Mouse (Mus musculus): Measurements from ENCODE around the gene Tmprss11e. TPM values are rescaled to one million over a fixed set of nuclear protein-coding genes. Genes with fewer than 3 reads are reported as not detected.
A peak's percentile ranks its signal among the peaks of the same experiment; 100 is the strongest.

Tmprss11e gene
- polyA plus RNA-seq, 1 experiment: not detected

GRCm38 (mm10) chr5:86741146-86741545 is 4.5 kb downstream of the Tmprss11e start:
- no peak for DNase-seq (ENCODE audit: low read depth)
- TF ChIP-seq CTCF (IDR thresholded peaks at IDR 0.05; ENCODE audit: borderline replicate concordance, extremely low read depth, insufficient read depth, insufficient read length) (no peak), POLR2A (IDR thresholded peaks at IDR 0.05; ENCODE audit: borderline replicate concordance, extremely low read depth, insufficient read depth, insufficient read length, poor library complexity, severe bottlenecking) (no peak)

GRCm38 (mm10) chr5:86735808-86736207 is 9.8 kb downstream of the Tmprss11e start:
- DNase-seq (ENCODE audit: low read depth): no peak
- TF ChIP-seq CTCF (IDR thresholded peaks at IDR 0.05; ENCODE audit: borderline replicate concordance, extremely low read depth, insufficient read depth, insufficient read length) (no peak), POLR2A (IDR thresholded peaks at IDR 0.05; ENCODE audit: borderline replicate concordance, extremely low read depth, insufficient read depth, insufficient read length, poor library complexity, severe bottlenecking) (no peak)

- TF ChIP-seq POLR2A (IDR thresholded peaks at IDR 0.05; ENCODE audit: borderline replicate concordance, extremely low read depth, insufficient read depth, insufficient read length, poor library complexity, severe bottlenecking) (no peak), CTCF (IDR thresholded peaks at IDR 0.05; ENCODE audit: borderline replicate concordance, extremely low read depth, insufficient read depth, insufficient read length) (no peak)
- DNase-seq (ENCODE audit: low read depth): peak; percentile 15
These were observed 15.0 kb downstream of the Tmprss11e start for GRCm38 (mm10) chr5:86730587-86730986.

GRCm38 (mm10) chr5:86728574-86728973 is 17.0 kb downstream of the Tmprss11e start:
- no peak for DNase-seq (ENCODE audit: low read depth)

GRCm38 (mm10) chr5:86727033-86727432 is 18.6 kb downstream of the Tmprss11e start:
- TF ChIP-seq POLR2A (IDR thresholded peaks at IDR 0.05; ENCODE audit: borderline replicate concordance, extremely low read depth, insufficient read depth, insufficient read length, poor library complexity, severe bottlenecking) (no peak), CTCF (IDR thresholded peaks at IDR 0.05; ENCODE audit: borderline replicate concordance, extremely low read depth, insufficient read depth, insufficient read length) (no peak)
- no peak for DNase-seq (ENCODE audit: low read depth)

More at GRCm38 (mm10) chr5:86728574-86728973, 17.0 kb downstream of the Tmprss11e start:
- TF ChIP-seq CTCF (IDR thresholded peaks at IDR 0.05; ENCODE audit: borderline replicate concordance, extremely low read depth, insufficient read depth, insufficient read length): no peak
- no peak for TF ChIP-seq POLR2A (IDR thresholded peaks at IDR 0.05; ENCODE audit: borderline replicate concordance, extremely low read depth, insufficient read depth, insufficient read length, poor library complexity, severe bottlenecking)

- TF ChIP-seq POLR2A (IDR thresholded peaks at IDR 0.05; ENCODE audit: borderline replicate concordance, extremely low read depth, insufficient read depth, insufficient read length, poor library complexity, severe bottlenecking): no peak
- no peak for TF ChIP-seq CTCF (IDR thresholded peaks at IDR 0.05; ENCODE audit: borderline replicate concordance, extremely low read depth, insufficient read depth, insufficient read length)
- no peak for DNase-seq (ENCODE audit: low read depth)
These were observed 20.6 kb downstream of the Tmprss11e start for GRCm38 (mm10) chr5:86725021-86725420.

- DNase-seq (ENCODE audit: low read depth): no peak
- no peak for TF ChIP-seq POLR2A (IDR thresholded peaks at IDR 0.05; ENCODE audit: borderline replicate concordance, extremely low read depth, insufficient read depth, insufficient read length, poor library complexity, severe bottlenecking)
- no peak for TF ChIP-seq CTCF (IDR thresholded peaks at IDR 0.05; ENCODE audit: borderline replicate concordance, extremely low read depth, insufficient read depth, insufficient read length)
These were observed 22.7 kb downstream of the Tmprss11e start for GRCm38 (mm10) chr5:86722820-86723460.

GRCm38 (mm10) chr5:86714967-86715366 is 30.6 kb downstream of the Tmprss11e start:
- no peak for TF ChIP-seq POLR2A (IDR thresholded peaks at IDR 0.05; ENCODE audit: borderline replicate concordance, extremely low read depth, insufficient read depth, insufficient read length, poor library complexity, severe bottlenecking)
- TF ChIP-seq CTCF (IDR thresholded peaks at IDR 0.05; ENCODE audit: borderline replicate concordance, extremely low read depth, insufficient read depth, insufficient read length): no peak
- DNase-seq (ENCODE audit: low read depth): no peak

- no peak for DNase-seq (ENCODE audit: low read depth)
- no peak for TF ChIP-seq CTCF (IDR thresholded peaks at IDR 0.05; ENCODE audit: borderline replicate concordance, extremely low read depth, insufficient read depth, insufficient read length)
- no peak for TF ChIP-seq POLR2A (IDR thresholded peaks at IDR 0.05; ENCODE audit: borderline replicate concordance, extremely low read depth, insufficient read depth, insufficient read length, poor library complexity, severe bottlenecking)
These were observed 40.7 kb downstream of the Tmprss11e start for GRCm38 (mm10) chr5:86704923-86705322.

- no peak for TF ChIP-seq POLR2A (IDR thresholded peaks at IDR 0.05; ENCODE audit: borderline replicate concordance, extremely low read depth, insufficient read depth, insufficient read length, poor library complexity, severe bottlenecking)
- peak; percentile 75 for TF ChIP-seq CTCF (IDR thresholded peaks at IDR 0.05; ENCODE audit: borderline replicate concordance, extremely low read depth, insufficient read depth, insufficient read length)
- DNase-seq (ENCODE audit: low read depth): peak; percentile 75
These were observed 60.9 kb downstream of the Tmprss11e start for GRCm38 (mm10) chr5:86684667-86685066.

- DNase-seq (ENCODE audit: low read depth): no peak
- TF ChIP-seq POLR2A (IDR thresholded peaks at IDR 0.05; ENCODE audit: borderline replicate concordance, extremely low read depth, insufficient read depth, insufficient read length, poor library complexity, severe bottlenecking) (no peak), CTCF (IDR thresholded peaks at IDR 0.05; ENCODE audit: borderline replicate concordance, extremely low read depth, insufficient read depth, insufficient read length) (no peak)
These were observed 69.4 kb downstream of the Tmprss11e start, which contains the start of gene Tmprss11b for GRCm38 (mm10) chr5:86676262-86676661. Gene Tmprss11b, minus strand, starts transcription at chr5:86676362.

Other genes with a start within 250 kb of the Tmprss11e start
- not detected in 2 replicates for gene Tmprss11g, start 227.2 kb downstream of the Tmprss11e start, polyA plus RNA-seq (2012; rRNA removed)
- gene Tmprss11f, start 113.4 kb downstream of the Tmprss11e start, polyA plus RNA-seq (2012; rRNA removed): not detected in 2 replicates
- 0.01 TPM in 1 of 2 replicates, not detected in the other for gene Tmprss11b, start 69.5 kb downstream of the Tmprss11e start, polyA plus RNA-seq (2012; rRNA removed)
- gene Ythdc1, start 58.4 kb upstream of the Tmprss11e start, polyA plus RNA-seq (2012; rRNA removed): 60.7 and 73.8 TPM in 2 replicates
- gene Ugt2b34, start 161.1 kb upstream of the Tmprss11e start, polyA plus RNA-seq (2012; rRNA removed): 0.03 TPM in 1 of 2 replicates, not detected in the other
- gene Ugt2b1, start 180.7 kb upstream of the Tmprss11e start, polyA plus RNA-seq (2012; rRNA removed): not detected in 2 replicates

Measured in brain, embryonic 14.5 days (tissue).